Mouse (Mus musculus) ES-Bruce4 (cell line): ENCODE measurements around the gene Capn3.

Experiments
- EP300 ChIP-seq: IDR thresholded peaks from 2 replicates; pipeline ENCODE4 v1.6.1; 2011; ENCODE audit warnings: low read depth, low read length; ENCODE audit not compliant: insufficient read depth
- POLR2A ChIP-seq: IDR thresholded peaks from one replicate; pipeline ENCODE4 v1.8.1; 2011; ENCODE audit warnings: low read length; ENCODE audit not compliant: insufficient read depth

DNA sequence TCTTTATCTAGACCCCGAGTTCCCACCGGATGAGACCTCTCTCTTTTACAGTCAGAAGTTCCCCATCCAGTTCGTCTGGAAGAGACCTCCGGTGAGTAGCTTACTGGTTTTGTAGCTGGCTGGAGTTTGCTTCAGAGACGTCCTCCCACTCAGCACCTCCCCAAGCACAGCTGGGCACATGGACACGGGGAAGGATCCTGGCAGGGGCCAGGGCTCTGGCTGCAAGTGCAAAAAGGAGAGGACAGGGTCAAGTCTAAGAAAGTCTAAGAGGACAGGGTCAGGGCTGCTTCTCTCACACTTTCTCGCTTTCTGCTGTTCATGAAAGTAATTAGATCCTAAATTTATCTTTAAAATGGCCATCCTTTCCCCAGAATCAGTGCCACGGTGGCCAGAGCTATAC is 8.3 kb downstream of the Capn3 start:
- TF ChIP-seq EP300 (no peak), POLR2A (no peak)
